Mouse (Mus musculus) testis, adult 2 months (tissue): ENCODE results near the gene Aebp1.

Experiments
- CTCF ChIP-seq: fragments of 200-500 bp; IDR thresholded peaks from 2 replicates; pipeline ENCODE4 v1.5.1; 2012; ENCODE audit warnings: low read depth, mild to moderate bottlenecking, inconsistent platforms, low read length, moderate library complexity; ENCODE audit not compliant: control insufficient read depth, insufficient read depth, insufficient replicate concordance
- POLR2A ChIP-seq: fragments of 200-500 bp; IDR thresholded peaks from 2 replicates; pipeline ENCODE4 v1.6.1; 2012; ENCODE audit warnings: low read depth, mild to moderate bottlenecking, inconsistent platforms, low read length, moderate library complexity; ENCODE audit not compliant: control insufficient read depth

- TF ChIP-seq POLR2A (no peak), CTCF (no peak)
Measured at GRCm38 (mm10) chr11:5887250-5887649, 25.5 kb downstream of the Aebp1 start.
